Mouse (Mus musculus) myocyte (in vitro differentiated cells): ENCODE measurements around the gene Sh3d21. TPM values are rescaled to one million over a fixed set of nuclear protein-coding genes. Genes with fewer than 3 reads are reported as not detected.
"Not testable (repeated sequence)": the region's sequence is repeated elsewhere in the genome, so short reads cannot be mapped to it uniquely, and the experiment has no call there.

Source experiments
- H3K27me3 ChIP-seq: one replicate; pipeline ENCODE4 v1.6.1; 2011; ENCODE audit not compliant: control insufficient read depth, insufficient read depth, insufficient read length
- H3K36me3 ChIP-seq: one replicate; pipeline ENCODE4 v1.6.1; 2011; ENCODE audit not compliant: control insufficient read depth, insufficient read depth
- H3K4me2 ChIP-seq: one replicate; pipeline ENCODE4 v1.6.1; 2011; ENCODE audit warnings: low read depth, control low read depth
- H3K4me3 ChIP-seq: one replicate; pipeline ENCODE4 v1.5.1; 2011; ENCODE audit warnings: mild to moderate bottlenecking, control low read depth, moderate library complexity
- H3K79me2 ChIP-seq: one replicate; pipeline ENCODE4 v1.6.1; 2011; ENCODE audit not compliant: control insufficient read depth, insufficient read depth
- H3ac ChIP-seq: one replicate; pipeline ENCODE4 v1.6.1; 2011; ENCODE audit not compliant: control insufficient read depth, insufficient read length
- CEBPB ChIP-seq: IDR thresholded peaks from 2 replicates; pipeline ENCODE4 v1.6.1; 2011; ENCODE audit warnings: mild to moderate bottlenecking, moderate library complexity; ENCODE audit not compliant: poor library complexity, insufficient read depth, severe bottlenecking
- E2F4 ChIP-seq: IDR thresholded peaks from one replicate; pipeline ENCODE4 v1.6.1; 2011; ENCODE audit warnings: mild to moderate bottlenecking, control low read depth, moderate library complexity; ENCODE audit not compliant: insufficient read depth
- MAX ChIP-seq: IDR thresholded peaks from one replicate; pipeline ENCODE4 v1.6.1; 2011; ENCODE audit warnings: low read depth, mild to moderate bottlenecking, control low read depth
- MYOD1 ChIP-seq, 3 experiments: IDR thresholded peaks; one replicate each; pipeline ENCODE4 v1.6.1; 2011; ENCODE audit warnings: control low read depth in 2 of 3, low read depth in 2 of 3, mild to moderate bottlenecking in 2 of 3, moderate library complexity in 1 of 3; ENCODE audit not compliant: insufficient read length in 2 of 3, control insufficient read depth in 1 of 3
- MYOG ChIP-seq, 3 experiments: IDR thresholded peaks; one replicate each; pipeline ENCODE4 v1.6.1; 2011; ENCODE audit warnings: control low read depth in 2 of 3, low read depth in 2 of 3, mild to moderate bottlenecking in 2 of 3; ENCODE audit not compliant: insufficient read length in 2 of 3, control insufficient read depth in 1 of 3, insufficient read depth in 1 of 3
- POLR2A ChIP-seq: IDR thresholded peaks from one replicate; pipeline ENCODE4 v1.6.1; 2011; ENCODE audit warnings: low read depth, mild to moderate bottlenecking, control low read depth, moderate library complexity; ENCODE audit not compliant: insufficient read length
- POLR2AphosphoS2 ChIP-seq: IDR thresholded peaks from one replicate; pipeline ENCODE4 v1.6.1; 2011; ENCODE audit warnings: low read depth, control low read depth; ENCODE audit not compliant: insufficient read length
- REST ChIP-seq: IDR thresholded peaks from one replicate; pipeline ENCODE4 v1.6.1; 2011; ENCODE audit warnings: mild to moderate bottlenecking, control low read depth, moderate library complexity; ENCODE audit not compliant: insufficient read depth, insufficient read length
- SRF ChIP-seq: IDR thresholded peaks from one replicate; pipeline ENCODE4 v1.6.1; 2011; ENCODE audit warnings: low read depth; ENCODE audit not compliant: control insufficient read depth, insufficient read length
- TCF12 ChIP-seq: IDR thresholded peaks from one replicate; pipeline ENCODE4 v1.6.1; 2011; ENCODE audit warnings: mild to moderate bottlenecking, control low read depth; ENCODE audit not compliant: poor library complexity, insufficient read depth, severe bottlenecking
- TCF3 ChIP-seq: IDR thresholded peaks from one replicate; pipeline ENCODE4 v1.6.1; 2011; ENCODE audit warnings: low read depth, control low read depth; ENCODE audit not compliant: insufficient read length
- USF1 ChIP-seq: IDR thresholded peaks from one replicate; pipeline ENCODE4 v1.6.1; 2011; ENCODE audit warnings: low read depth, mild to moderate bottlenecking, control low read depth, moderate library complexity
- polyA plus RNA-seq: library from polyadenylated mRNA; unstranded; fragments of >200 nt; fragmentation: generic; extraction: Trizol; gene quantifications from one replicate; pipeline ENCODE4 v1.2.1, GENCODE M21; 2012; ENCODE audit warnings: missing spikeins

Gene Sh3d21
- polyA plus RNA-seq, 1 experiment, result 0.23 TPM

GRCm38 (mm10) chr4:126168851-126169250 is 5.6 kb upstream of the Sh3d21 start:
- TF ChIP-seq CEBPB (no peak), TCF3 (no peak), SRF (no peak), MYOD1 (IDR thresholded peaks at IDR 0.05; ENCODE audit: control insufficient read depth in 1 of 3, insufficient read length in 2 of 3, low read depth in 2 of 3) (no peak), E2F4 (no peak), USF1 (no peak), TCF12 (no peak), POLR2A (no peak), MAX (no peak), POLR2AphosphoS2 (no peak), MYOG (IDR thresholded peaks at IDR 0.05; ENCODE audit: control insufficient read depth in 1 of 3, insufficient read depth in 1 of 3, insufficient read length in 2 of 3, low read depth in 2 of 3) (no peak), REST (no peak)
- no peak overlapping the region for H3ac ChIP-seq
- peaks cover 7% of the 10 kb centered on the region for H3K79me2 ChIP-seq
- H3K4me2 ChIP-seq, result no peak overlapping the region
- peaks cover 65% of the 10 kb centered on the region for H3K36me3 ChIP-seq
- no peaks in the 10 kb centered on the region for H3K27me3 ChIP-seq
- H3K4me3 ChIP-seq, result no peak overlapping the region

- peaks cover 4% of the 10 kb centered on the region for H3K79me2 ChIP-seq
- H3ac ChIP-seq, result no peak overlapping the region
- peaks cover 38% of the 10 kb centered on the region for H3K36me3 ChIP-seq
- no peak overlapping the region for H3K4me2 ChIP-seq
- no peaks in the 10 kb centered on the region for H3K27me3 ChIP-seq
- no peak for TF ChIP-seq REST
- TF ChIP-seq MAX, result no peak
- no peak overlapping the region for H3K4me3 ChIP-seq
Measured at GRCm38 (mm10) chr4:126166084-126166483, 2.8 kb upstream of the Sh3d21 start.

- H3K36me3 ChIP-seq, result peaks cover 35% of the 10 kb centered on the region
- not testable (repeated sequence) for H3ac ChIP-seq, H3K4me3 ChIP-seq, H3K27me3 ChIP-seq, H3K4me2 ChIP-seq, H3K79me2 ChIP-seq
Measured at GRCm38 (mm10) chr4:126165092-126165491, 1.8 kb upstream of the Sh3d21 start.

GRCm38 (mm10) chr4:126163685-126164084 is 394 bp upstream of the Sh3d21 start:
- no peak overlapping the region for H3K4me3 ChIP-seq
- TF ChIP-seq USF1 (no peak), MYOG (IDR thresholded peaks at IDR 0.05; ENCODE audit: control insufficient read depth in 1 of 3, insufficient read depth in 1 of 3, insufficient read length in 2 of 3, low read depth in 2 of 3) (no peak), POLR2AphosphoS2 (peak; percentile 22), E2F4 (no peak)
- no peak overlapping the region for H3K4me2 ChIP-seq
- no peaks in the 10 kb centered on the region for H3K27me3 ChIP-seq
- H3K36me3 ChIP-seq, result peaks cover 30% of the 10 kb centered on the region
- peaks cover 3% of the 10 kb centered on the region for H3K79me2 ChIP-seq
- no peak overlapping the region for H3ac ChIP-seq

- Histone ChIP-seq H3ac (no peak overlapping the region), H3K79me2 (no peaks in the 10 kb centered on the region), H3K36me3 (peaks cover 22% of the 10 kb centered on the region), H3K27me3 (no peaks in the 10 kb centered on the region), H3K4me2 (no peak overlapping the region), H3K4me3 (no peak overlapping the region)
- TF ChIP-seq POLR2AphosphoS2 (peak; percentile 52), TCF3 (no peak)
Measured at GRCm38 (mm10) chr4:126162544-126163066, 686 bp downstream of the Sh3d21 start.

GRCm38 (mm10) chr4:126161986-126162385 is 1.3 kb downstream of the Sh3d21 start:
- Histone ChIP-seq H3K4me2 (no peak overlapping the region), H3K36me3 (peaks cover 19% of the 10 kb centered on the region), H3K79me2 (no peaks in the 10 kb centered on the region), H3K27me3 (no peaks in the 10 kb centered on the region), H3ac (no peak overlapping the region), H3K4me3 (no peak overlapping the region)
- TF ChIP-seq SRF (no peak), POLR2A (no peak)
